Mouse (Mus musculus): ENCODE data around the gene Gga2.

GRCm38 (mm10) chr7:121947513-121947912 is 73.5 kb downstream of the Gga2 start:
- TF ChIP-seq POLR2A (IDR thresholded peaks at IDR 0.05; ENCODE audit: insufficient read depth, low read length) (no peak), CTCF (IDR thresholded peaks at IDR 0.05; ENCODE audit: low read depth, low read length) (no peak), EP300 (IDR thresholded peaks at IDR 0.05; ENCODE audit: insufficient read depth, low read depth, low read length) (no peak)

Measured in ES-Bruce4 (cell line).